Mouse (Mus musculus) olfactory bulb, adult 2 months (tissue): Measurements from ENCODE around the gene Tmem132b.

ENCODE experiments used
- CTCF ChIP-seq: fragments of 200-500 bp; IDR thresholded peaks from 2 replicates; pipeline ENCODE4 v1.5.1; 2012; ENCODE audit warnings: low read depth, mild to moderate bottlenecking, low read length, moderate library complexity; ENCODE audit not compliant: insufficient read depth
- POLR2A ChIP-seq: fragments of 200-500 bp; IDR thresholded peaks from 2 replicates; pipeline ENCODE4 v1.6.1; 2012; ENCODE audit warnings: mild to moderate bottlenecking, low read depth, low read length, moderate library complexity; ENCODE audit not compliant: insufficient read depth

DNA sequence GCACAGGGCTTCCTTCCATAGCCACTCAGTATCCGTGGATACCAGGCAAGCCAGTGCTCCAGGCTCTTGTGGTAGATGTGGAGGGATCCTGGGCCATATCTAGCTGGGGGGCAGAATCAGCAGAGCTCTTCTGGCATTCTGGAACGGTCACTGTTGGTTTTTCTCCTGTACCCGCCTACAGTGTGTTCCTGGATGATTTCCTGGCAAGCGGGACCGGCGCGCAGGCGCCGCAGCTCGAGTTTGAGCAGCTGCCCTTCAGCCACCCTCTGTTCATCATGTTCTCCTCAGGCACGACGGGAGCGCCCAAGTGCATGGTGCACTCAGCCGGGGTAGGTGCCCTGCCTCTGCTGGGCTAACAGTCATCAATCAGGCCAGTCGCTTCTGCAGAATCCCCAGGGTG, 25.6 kb upstream of the Tmem132b start:
- TF ChIP-seq POLR2A (no peak), CTCF (no peak)
